In genomic region chr9:49935555-49936376, GRCm38 (mm10) we compare ENCODE assay signal across 12 mouse cellular contexts.
DNase-seq lines count a peak whose midpoint lies in the region; ATAC-seq lines count a peak whose summit lies in the region.
"Had no signal": no experiment of that assay in that cellular context is flagged by ENCODE, and none has a peak within 500 bp of the region (broad histone marks: within the 10 kb centered on the region; RNA-seq: fewer than 3 reads in every experiment).

No protein-coding gene starts in this region.

- H3K4me1 ChIP-seq in hindbrain, embryonic 13.5 days (replicated peaks) = peaks cover 16% of the 10 kb centered on the region

- no peak overlapping the region for H3K9ac ChIP-seq in hindbrain, embryonic 13.5 days
- H3K9ac ChIP-seq: liver, embryonic 14.5 days had no signal

- H3K27me3 ChIP-seq in hindbrain, embryonic 13.5 days = no peaks in the 10 kb centered on the region

- peak; percentile 18 to 52 for DNase-seq in left cerebral cortex, adult 18-20 months (ENCODE audit: low spot score in 2 of 2)
- no peak for DNase-seq in left cerebral cortex, adult 11 months (ENCODE audit: low spot score)
- DNase-seq in embryo, embryonic 11 days = peak; percentile 47
- DNase-seq in retina, embryonic 14.5 days (ENCODE audit: low spot score) = peak; percentile 46
- no peak for DNase-seq in heart, postnatal 36 days
- DNase-seq in urinary bladder, adult 18-20 months (ENCODE audit: low spot score in 2 of 2) = no peak
- DNase-seq in gastrocnemius, adult 8-10 months (ENCODE audit: low spot score in 2 of 2) = no peak
- DNase-seq: heart, adult 11 months; spleen, adult 18-20 months; thymus, postnatal 36 days had no signal

- H3K36me3 ChIP-seq in hindbrain, embryonic 13.5 days = no peaks in the 10 kb centered on the region

- H3K9me3 ChIP-seq in hindbrain, embryonic 13.5 days = no peaks in the 10 kb centered on the region

- peak overlapping the region; percentile 52 for H3K27ac ChIP-seq in hindbrain, embryonic 13.5 days
- H3K27ac ChIP-seq: liver, embryonic 14.5 days had no signal

- H3K4me2 ChIP-seq in hindbrain, embryonic 13.5 days = 0 out of 2 replicates have a peak overlapping the region, but pooled peaks have one; percentile 9

- no peak overlapping the region for H3K4me3 ChIP-seq in hindbrain, embryonic 13.5 days

- ATAC-seq in hindbrain, embryonic 13.5 days (ENCODE audit: low FRiP score) = peak; percentile 69; the same call in 1 of the 2 replicates

- 6% methylated on average over 9 of the region's 9 CpGs for WGBS in hindbrain, embryonic 13.5 days

- intact Hi-C loops in heart, postnatal 36 days (cut with DNase I) = no loop called here

Comparison
In these comparisons a context has a peak if more than half of its experiments do, and no peak if none do; other contexts are left out.
1. DNase-seq: peak in left cerebral cortex, adult 18-20 months (2 of 2), embryo, embryonic 11 days (single experiment) and retina, embryonic 14.5 days (single experiment); none in left cerebral cortex, adult 11 months (single experiment), heart, postnatal 36 days (0 of 2), urinary bladder, adult 18-20 months (0 of 2) and gastrocnemius, adult 8-10 months (0 of 2).